Mouse (Mus musculus) C2C12 (cell line): ENCODE measurements around the gene Eef1g.

ENCODE experiments used
- CTCF ChIP-seq: IDR thresholded peaks from one replicate; pipeline ENCODE4 v1.5.1; 2011; ENCODE audit not compliant: control insufficient read depth, insufficient read depth, insufficient read length
- MAX ChIP-seq: IDR thresholded peaks from one replicate; pipeline ENCODE4 v1.6.1; 2011; ENCODE audit warnings: mild to moderate bottlenecking, control low read depth
- USF1 ChIP-seq: IDR thresholded peaks from one replicate; pipeline ENCODE4 v1.6.1; 2011; ENCODE audit warnings: low read depth, mild to moderate bottlenecking, control low read depth, moderate library complexity

GRCm38 (mm10) chr19:8921741-8922140 lies 45.1 kb upstream of the Eef1g start:
- TF ChIP-seq CTCF (no peak), MAX (no peak), USF1 (no peak)
